Mouse (Mus musculus) layer of hippocampus, postnatal 36 days (tissue): ENCODE data around the gene Gm42906. TPM values are rescaled to one million over a fixed set of nuclear protein-coding genes. Genes with fewer than 3 reads are reported as not detected.

Experiments
- DNase-seq, 2 experiments: peaks; one replicate each; pipeline ENCODE4 v3.0.0; 2022
- total RNA-seq, 2 experiments: library from RNA; stranded (reverse); gene quantifications; 2 replicates each; pipeline ENCODE4 v1.2.3; 2021

Gene Gm42906
- total RNA-seq, 2 experiments from 2014 or later, result not detected

DNA sequence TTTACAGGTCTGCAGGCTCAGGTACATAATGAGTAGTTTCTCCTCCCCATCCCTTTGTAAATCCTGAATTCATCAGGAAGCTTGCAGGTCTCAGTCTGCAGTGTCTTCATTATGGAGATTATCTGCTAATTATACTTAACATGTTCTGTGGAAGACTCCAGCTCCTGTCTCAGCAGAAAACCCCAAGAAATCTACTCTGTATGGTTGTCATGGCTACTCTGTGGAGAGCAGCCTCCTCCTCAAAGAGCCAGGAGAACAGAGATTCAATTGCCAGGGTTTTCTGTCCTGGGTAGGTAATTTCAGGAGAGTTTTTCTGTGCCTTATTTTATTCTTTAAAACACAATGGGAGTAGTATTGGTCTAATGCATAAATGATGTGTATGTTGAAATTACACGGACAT, 405.0 kb downstream of the Gm42906 start:
- no peak for DNase-seq

- no peak for DNase-seq
Measured at GRCm38 (mm10) chr5:151022026-151022425, 405.9 kb downstream of the Gm42906 start.

GRCm38 (mm10) chr5:151020831-151021230, 407.1 kb downstream of the Gm42906 start:
- no peak for DNase-seq

DNA sequence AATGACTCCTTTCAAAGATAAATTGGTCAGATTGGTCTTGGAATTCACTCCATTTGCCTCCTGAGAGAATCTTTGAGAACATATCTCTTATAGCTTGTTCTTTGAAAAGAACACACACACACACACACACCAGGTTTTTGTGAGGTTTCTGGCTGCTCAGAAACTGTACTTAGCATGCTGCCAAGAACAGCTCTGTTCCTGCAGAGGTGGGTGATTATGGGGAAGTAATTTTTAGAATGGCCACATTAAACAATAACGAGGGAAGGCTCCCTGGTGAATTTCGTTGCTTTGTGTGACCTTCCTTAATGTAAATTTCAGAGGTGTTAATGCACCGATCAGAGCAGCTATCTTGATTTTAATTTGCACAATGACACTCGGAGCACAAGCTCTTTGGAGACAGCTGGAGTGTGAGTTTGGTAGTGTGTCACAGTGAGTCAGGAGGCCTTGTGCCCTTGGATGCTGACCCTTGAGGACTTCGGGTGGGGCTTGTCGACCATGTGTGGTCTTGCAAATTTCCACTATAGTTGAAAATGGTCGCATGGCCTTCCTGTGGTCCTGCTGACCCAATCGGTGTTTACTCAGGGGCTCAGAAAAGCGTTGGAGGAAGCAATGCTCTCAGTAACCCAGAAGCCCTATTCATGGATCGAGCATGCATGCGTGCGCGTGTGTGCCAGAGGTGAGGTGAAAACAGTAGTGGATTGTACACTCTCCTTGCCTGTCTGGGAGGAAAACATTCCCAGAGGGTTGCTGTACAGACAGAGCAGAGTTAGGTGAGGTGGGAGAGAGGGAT, 407.7 kb downstream of the Gm42906 start:
- DNase-seq, result no peak

DNA sequence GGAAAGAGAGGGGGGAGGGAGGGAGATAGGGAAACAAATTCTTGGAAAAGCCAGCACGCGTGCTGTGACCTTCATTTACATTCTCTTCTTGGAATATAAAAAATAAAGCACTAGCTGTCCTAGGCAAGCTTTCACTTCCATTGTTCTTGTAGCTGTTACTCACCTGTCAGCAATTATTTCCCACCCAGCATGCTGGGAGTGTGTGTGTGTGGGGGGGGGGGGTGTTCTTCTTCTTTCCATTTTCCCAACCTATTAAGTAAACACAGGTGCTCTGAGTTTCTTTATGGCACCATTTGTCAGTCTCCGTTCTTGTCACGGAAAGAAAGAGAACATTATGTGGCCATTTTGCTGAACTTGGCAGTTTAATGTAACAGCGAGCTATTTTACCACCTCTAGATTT, 409.0 kb downstream of the Gm42906 start:
- no peak for DNase-seq

DNA sequence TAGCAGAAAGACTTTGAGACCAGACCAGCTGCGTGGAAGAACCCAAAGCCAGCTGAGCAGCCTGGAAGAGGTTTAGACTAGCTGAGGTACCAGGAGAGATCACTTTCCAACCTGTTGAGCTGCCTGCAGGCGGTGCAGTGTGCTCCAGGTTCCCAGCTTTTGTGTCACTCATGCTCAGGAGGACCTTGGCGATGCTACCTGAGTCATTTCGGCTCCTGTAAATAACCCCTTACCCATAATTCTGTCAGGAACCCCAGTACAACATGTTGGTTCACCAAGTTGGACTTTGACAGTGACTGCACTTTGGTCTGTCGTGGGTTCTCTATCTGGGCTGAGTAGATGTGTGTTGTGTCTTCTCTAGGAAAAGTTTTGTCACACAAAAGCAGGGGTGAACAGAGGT, 409.5 kb downstream of the Gm42906 start:
- no peak for DNase-seq

Other genes with a start within 250 kb of the Gm42906 start
- 10 to 100 TPM; 15.5 to 22.0 TPM for gene Stard13, start 194.3 kb downstream of the Gm42906 start, total RNA-seq
- not detected for gene Vmn2r18, start 177.9 kb upstream of the Gm42906 start, total RNA-seq
- 10 to 100 TPM in 1 of 2 experiments, 1 to 10 TPM in 1; 8.9 to 10.5 TPM for gene Rfc3, start 223.1 kb upstream of the Gm42906 start, total RNA-seq